Mouse (Mus musculus) megakaryocyte-erythroid progenitor cell, adult 5-6 weeks (primary cell): ENCODE measurements around the gene Gm28048. TPM values are rescaled to one million over a fixed set of nuclear protein-coding genes. Genes with fewer than 3 reads are reported as not detected.

Source experiments
- ATAC-seq: replicated peaks from 2 replicates; pipeline ENCODE4 v1.8.0; 2016; ENCODE audit warnings: mild to moderate bottlenecking, inconsistent platforms; ENCODE audit not compliant: severe bottlenecking, poor library complexity, low FRiP score, low TSS enrichment
- total RNA-seq, 2 experiments: library from RNA; stranded (forward) in 1 of 2; stranded (reverse) in 1 of 2; fragments of 200-1000, 215-1000 nt in 1 of 2; fragments of >200 nt in 1 of 2; fragmentation: Nextera tagmentation in 1 of 2; gene quantifications; 2 replicates each; pipeline ENCODE4 v1.2.3; 2014 to 2017

The Gm28048 gene
- total RNA-seq (2014; fragmentation: Nextera tagmentation) (31.4 and 32.3 TPM in 2 replicates), total RNA-seq (2017) (33.9 and 42.3 TPM in 2 replicates)

- ATAC-seq = peak; percentile 90
Observed at GRCm38 (mm10) chr11:22981984-22982757, at the start of gene Gm28048, which contains the start of gene Commd1. TSS of gene Gm28048 (minus strand) at chr11:22982090. TSS of gene Commd1 (minus strand) at chr11:22982382.

- no peak for ATAC-seq
Observed at GRCm38 (mm10) chr11:23029399-23029798, 47.5 kb upstream of the Gm28048 start.

- ATAC-seq = peak; percentile 89
Observed at GRCm38 (mm10) chr11:23028957-23029356, 47.1 kb upstream of the Gm28048 start.

- ATAC-seq = no peak
Observed at GRCm38 (mm10) chr11:23024169-23024568, 42.3 kb upstream of the Gm28048 start.

GRCm38 (mm10) chr11:23023155-23023554 is 41.3 kb upstream of the Gm28048 start:
- ATAC-seq = no peak

- no peak for ATAC-seq
Observed at GRCm38 (mm10) chr11:23020841-23021240, 39.0 kb upstream of the Gm28048 start.

GRCm38 (mm10) chr11:23020116-23020770 is 38.4 kb upstream of the Gm28048 start:
- no peak for ATAC-seq

GRCm38 (mm10) chr11:23017943-23018342 is 36.1 kb upstream of the Gm28048 start:
- no peak for ATAC-seq

- ATAC-seq = no peak
Observed at GRCm38 (mm10) chr11:23014996-23015395, 33.1 kb upstream of the Gm28048 start.

- ATAC-seq = peak; percentile 85
Observed at GRCm38 (mm10) chr11:23013580-23014294, 31.8 kb upstream of the Gm28048 start.

- ATAC-seq = no peak
Observed at GRCm38 (mm10) chr11:23013096-23013495, 31.2 kb upstream of the Gm28048 start.

GRCm38 (mm10) chr11:23008824-23009200 is 26.9 kb upstream of the Gm28048 start:
- ATAC-seq = no peak

- peak; percentile 78 for ATAC-seq
Observed at GRCm38 (mm10) chr11:23008181-23008823, 26.4 kb upstream of the Gm28048 start.

GRCm38 (mm10) chr11:23007481-23008180 is 25.7 kb upstream of the Gm28048 start, which contains the start of gene Fam161a:
TSS of gene Fam161a (plus strand) at chr11:23007531.
- ATAC-seq = peak; percentile 95

- ATAC-seq = no peak; the same call in 1 of the 2 replicates
Observed at GRCm38 (mm10) chr11:23007166-23007480, 25.2 kb upstream of the Gm28048 start.

- ATAC-seq = no peak
Observed at GRCm38 (mm10) chr11:23005276-23005675, 23.4 kb upstream of the Gm28048 start.

- peak; percentile 58 for ATAC-seq
Observed at GRCm38 (mm10) chr11:22998308-22998707, 16.4 kb upstream of the Gm28048 start.

- ATAC-seq = no peak
Observed at GRCm38 (mm10) chr11:22995461-22995860, 13.6 kb upstream of the Gm28048 start.

- ATAC-seq = no peak
Observed at GRCm38 (mm10) chr11:22994271-22994670, 12.4 kb upstream of the Gm28048 start.
